Mouse (Mus musculus) mature B cell (primary cell): ENCODE results near the gene Tnr.

Experiments
- in situ Hi-C: fragments of 300-500 bp; cut with MboI; formaldehyde crosslinking; loops from 2 replicates; pipeline ENCODE4 v1.14.3; 2019

Gene Tnr

DNA sequence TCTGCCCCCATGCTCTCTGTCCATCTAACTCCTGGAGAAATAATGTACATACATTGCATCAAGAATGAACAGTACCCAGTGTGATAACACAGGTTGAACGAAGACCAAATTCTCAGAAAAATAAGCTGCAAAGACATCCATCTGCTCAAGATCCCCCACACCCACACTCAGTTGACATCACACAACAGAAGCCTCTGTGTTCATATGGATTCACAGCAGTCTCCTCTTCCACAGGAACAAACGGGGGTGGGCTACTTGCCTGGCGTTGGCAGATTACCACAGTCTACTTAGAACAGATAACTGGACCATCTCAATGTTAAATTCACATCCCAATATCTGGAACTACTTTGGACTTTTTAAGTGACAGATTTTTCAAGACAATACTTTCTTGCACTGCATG is 349.3 kb downstream of the Tnr start:
- in situ Hi-C loops = no loop called here

DNA sequence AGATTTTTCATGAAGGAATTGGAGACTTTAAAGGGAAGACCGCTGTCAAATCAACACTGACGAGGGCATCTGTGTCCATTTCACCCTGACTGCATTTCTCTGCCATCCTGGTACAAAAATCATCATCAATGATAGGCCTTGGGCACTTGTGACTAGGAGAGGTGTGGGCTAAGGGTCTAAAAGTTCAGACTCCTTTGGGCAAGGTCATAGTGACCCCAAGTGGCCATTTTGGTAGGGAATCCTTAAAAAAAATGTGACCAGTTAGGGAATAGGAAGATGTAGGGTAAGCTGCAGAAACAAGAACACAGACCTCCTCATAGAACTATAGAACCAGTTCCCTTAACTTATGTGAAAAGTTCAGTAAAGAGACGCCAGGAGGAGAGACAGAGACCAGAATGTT is 355.1 kb downstream of the Tnr start:
- in situ Hi-C loops = no loop called here

DNA sequence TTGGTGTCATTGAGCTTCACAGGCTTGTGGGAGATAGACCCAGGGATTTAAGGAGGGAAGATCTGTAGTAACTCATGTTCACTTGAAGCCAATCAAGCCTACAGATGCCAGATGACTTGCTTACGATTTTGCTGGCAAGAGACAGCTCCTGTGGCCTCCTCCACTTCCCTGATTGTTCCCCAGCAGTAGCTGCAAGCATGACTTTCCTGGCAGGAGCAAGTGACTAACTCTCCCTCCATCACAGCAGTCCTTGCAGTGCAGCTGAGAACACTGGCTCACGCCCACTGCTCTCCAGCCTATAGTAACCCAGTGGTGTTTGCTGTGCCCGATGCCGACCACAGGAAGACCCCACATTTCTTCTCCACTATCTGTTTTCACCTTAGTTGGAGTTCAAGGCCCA is 356.3 kb downstream of the Tnr start:
- in situ Hi-C loops = no loop called here

- in situ Hi-C loops = no loop called here
These were observed 361.9 kb downstream of the Tnr start for GRCm38 (mm10) chr1:159885476-159885875.

DNA sequence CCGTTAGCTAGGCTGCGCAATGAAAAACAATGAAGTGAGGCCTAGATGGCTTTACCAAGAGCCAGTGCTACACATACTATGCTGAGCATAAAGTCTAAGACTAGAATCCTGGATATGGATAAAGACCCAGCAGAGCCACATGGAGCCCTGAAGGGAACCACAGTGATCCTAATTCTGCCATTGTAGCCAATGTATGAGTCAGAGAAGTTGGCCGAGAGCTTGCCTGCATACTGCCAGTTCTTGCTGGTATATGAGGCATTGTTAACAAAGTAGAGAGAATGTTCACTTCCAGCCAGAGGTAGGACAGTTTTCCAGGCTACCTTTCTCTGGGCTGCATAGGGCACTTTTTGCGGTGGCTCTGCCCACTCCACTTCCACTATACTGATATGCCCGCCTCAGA is 365.0 kb downstream of the Tnr start:
- in situ Hi-C loops = no loop called here

- in situ Hi-C loops = no loop called here
These were observed 365.6 kb downstream of the Tnr start for GRCm38 (mm10) chr1:159889012-159889765.

DNA sequence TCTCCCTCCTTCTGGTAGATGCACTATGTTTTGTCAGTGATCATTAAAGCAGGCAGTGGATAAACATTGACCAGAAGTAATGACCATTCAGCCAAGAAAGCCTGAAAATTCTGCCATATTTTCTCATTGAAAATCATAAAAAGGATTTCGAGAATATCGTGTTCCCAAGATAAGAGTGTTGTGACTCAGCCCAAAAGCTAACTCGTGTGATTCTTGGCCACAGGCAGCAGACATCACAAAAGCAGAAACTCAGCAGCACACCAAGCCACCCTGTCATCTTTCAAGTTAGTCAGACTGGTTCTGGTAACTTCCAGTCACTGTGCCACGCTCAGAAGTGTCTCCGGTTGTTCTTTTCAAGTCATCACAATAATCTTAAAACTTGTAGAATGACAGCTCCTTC is 367.0 kb downstream of the Tnr start:
- in situ Hi-C loops = no loop called here

DNA sequence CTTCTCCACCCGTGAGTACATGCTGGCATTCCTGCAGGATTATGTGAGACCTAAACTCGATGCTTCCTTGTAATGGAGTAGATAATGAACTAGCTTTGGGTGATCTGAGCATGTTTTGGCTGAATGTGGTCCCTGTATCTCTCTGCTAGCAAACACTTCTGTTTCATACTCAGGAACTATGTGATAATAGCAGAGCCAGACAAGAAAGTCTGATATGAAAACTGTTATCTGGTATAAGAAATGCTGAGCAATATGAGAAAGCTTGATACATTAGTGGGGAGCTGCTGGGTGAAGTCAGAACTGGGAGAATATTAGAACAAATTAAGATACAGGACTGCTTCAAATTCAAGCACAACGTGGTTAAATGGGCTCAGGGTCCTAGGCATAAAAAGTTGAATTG is 371.5 kb downstream of the Tnr start:
- in situ Hi-C loops = no loop called here

- in situ Hi-C loops = no loop called here
These were observed 376.4 kb downstream of the Tnr start for GRCm38 (mm10) chr1:159899991-159900390.

GRCm38 (mm10) chr1:159900639-159901038 is 377.1 kb downstream of the Tnr start:
- in situ Hi-C loops = no loop called here

GRCm38 (mm10) chr1:159901366-159902119 is 378.0 kb downstream of the Tnr start:
- in situ Hi-C loops = no loop called here

DNA sequence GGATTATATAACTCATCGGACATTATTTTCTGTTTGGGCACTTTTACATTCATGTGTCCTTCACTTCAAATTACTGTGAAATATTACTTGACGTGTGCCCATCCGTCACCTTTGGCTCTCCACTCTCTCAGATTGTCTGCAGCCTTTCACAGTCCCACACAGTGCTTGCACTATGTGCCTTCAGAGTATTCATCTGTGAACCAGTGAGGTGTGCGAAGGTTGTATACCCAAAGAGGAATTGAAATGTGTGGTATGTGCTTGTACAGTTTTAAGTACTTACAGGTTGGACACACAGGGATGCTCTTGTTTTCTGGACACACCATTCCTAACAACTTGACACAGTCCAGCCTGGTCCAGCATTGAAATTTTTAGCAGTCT is 378.5 kb downstream of the Tnr start:
- in situ Hi-C loops = no loop called here

DNA sequence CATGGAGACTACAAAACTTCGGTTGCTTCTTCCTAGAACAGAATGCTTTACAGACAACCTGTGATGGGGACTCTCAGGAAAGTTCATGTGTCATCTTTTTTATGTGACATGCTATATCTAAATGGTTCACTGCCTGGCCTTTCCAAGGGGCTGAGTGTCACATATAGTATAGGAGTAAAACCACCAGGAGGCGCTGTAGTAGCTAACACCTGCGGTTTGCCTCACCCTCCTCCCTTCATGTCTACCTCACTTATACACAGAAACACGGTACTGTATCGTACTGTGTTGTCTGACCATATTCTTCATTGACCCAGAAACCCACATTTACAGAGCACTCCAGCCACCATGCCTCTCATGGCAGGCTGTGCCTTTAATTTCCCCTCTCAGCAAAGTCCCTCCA is 387.4 kb downstream of the Tnr start:
- in situ Hi-C loops = no loop called here

- in situ Hi-C loops = no loop called here
These were observed 391.2 kb downstream of the Tnr start for GRCm38 (mm10) chr1:159914726-159915125.

DNA sequence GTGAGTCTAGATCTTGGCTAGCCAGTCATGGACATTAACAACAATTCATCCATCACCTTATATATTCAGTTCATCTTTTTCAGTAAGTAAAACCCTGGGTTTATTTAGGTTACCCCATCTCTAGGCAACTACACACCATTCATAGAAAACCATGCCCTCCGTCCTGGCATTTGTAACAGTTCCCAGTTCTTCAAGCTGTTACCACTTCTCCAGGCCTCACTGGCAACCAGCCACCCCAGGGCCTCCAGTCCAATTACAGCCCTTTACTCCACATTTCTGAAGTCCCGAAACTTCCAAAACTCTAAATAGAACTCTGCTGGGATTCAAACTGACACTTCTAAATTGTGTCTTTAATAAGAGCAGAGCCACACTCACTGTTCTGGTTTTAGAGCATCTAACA is 397.0 kb downstream of the Tnr start:
- in situ Hi-C loops = no loop called here

DNA sequence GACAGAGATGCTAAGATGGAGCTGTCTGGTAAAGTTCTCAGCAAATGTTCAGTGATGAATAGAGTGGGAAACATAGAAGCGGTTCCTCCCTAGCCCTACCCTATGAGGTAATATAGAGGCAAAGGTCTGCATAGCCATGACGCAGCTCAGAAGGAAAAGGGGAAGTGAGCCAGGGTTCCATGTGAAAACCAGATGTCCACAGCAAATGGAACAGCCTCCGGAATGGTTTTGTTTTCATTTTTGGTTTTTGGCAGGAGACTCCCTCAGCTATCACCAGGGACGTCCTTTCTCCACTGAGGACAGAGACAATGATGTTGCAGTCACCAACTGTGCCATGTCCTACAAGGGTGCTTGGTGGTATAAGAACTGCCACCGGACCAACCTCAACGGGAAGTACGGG is 399.4 kb downstream of the Tnr start:
- in situ Hi-C loops = no loop called here

DNA sequence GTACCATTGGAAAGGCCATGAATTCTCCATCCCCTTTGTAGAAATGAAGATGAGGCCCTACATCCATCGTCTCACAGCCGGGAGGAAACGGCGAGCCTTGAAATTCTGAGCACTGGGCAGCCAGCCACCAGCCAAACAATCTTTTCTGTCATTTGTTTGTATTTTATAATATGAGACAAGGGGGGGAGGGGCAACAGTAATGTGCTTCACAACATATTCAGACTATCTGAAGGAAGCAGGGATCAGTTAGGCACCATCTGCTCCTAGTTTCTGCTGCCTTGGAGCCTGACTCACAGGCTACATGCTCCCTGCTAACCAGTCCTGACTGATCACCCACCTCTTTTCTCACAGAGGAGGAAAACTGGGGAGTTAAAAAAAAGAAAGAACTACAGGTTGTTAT is 400.5 kb downstream of the Tnr start:
- in situ Hi-C loops = no loop called here

DNA sequence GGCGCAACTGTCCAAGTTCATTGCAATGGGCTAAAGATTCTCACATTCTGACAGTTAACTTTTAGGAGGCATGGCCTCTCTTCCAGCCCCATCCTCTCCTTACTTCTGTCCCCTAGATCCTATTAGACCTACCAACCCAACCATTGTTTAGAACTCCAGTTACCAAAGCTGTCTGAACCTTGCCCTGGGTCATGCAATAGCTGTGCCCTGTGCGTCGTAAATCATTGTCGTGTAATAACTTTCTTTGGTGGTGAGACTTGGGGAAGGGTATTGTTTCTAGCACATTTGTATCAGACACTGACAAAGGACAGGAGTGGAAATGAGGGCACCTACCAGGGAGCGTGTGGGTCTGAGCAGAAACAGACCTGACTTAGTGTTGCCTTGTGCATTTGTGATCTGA is 401.1 kb downstream of the Tnr start:
- in situ Hi-C loops = no loop called here

- in situ Hi-C loops = no loop called here
These were observed 405.2 kb downstream of the Tnr start for GRCm38 (mm10) chr1:159928681-159929335.

DNA sequence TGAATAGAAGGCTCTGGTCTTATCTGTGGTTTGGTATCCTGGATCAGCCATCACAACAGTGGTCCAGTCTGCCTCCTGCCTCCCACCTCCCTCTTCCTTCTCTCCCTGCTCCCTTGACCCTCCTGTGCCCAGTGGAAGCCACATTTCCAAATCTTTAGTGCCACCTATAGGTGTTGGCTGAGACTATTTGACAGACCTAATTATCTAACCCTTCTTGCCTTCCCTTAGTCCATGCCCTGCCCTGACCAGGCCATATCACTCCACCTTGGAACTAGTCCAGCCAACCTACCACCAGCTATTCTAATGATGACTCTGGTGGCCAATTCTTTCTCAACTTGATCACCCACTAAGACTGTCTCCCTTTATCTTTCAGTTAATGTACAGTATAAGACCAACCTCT is 408.5 kb downstream of the Tnr start:
- in situ Hi-C loops = no loop called here

- in situ Hi-C loops = no loop called here
These were observed 409.0 kb downstream of the Tnr start for GRCm38 (mm10) chr1:159932598-159932997.

DNA sequence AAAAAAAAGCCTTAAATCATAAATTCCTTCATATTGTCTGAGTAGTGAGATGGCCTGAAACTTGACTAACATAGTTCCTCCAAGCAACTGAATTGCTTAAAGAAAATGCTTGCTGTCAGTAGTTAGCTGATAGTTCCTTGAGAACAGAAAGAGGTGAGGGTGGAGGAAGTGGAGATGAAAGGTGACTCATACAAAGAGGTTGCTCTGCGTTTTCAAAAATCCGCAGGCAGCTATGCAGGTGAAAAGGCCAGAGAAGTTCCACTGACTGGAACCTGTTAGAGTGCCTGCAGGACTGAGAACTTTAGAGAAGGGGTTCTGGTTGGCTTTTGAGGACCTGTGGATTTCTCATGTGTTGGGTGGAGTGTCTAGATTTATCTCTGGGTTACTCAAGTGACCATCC is 414.9 kb downstream of the Tnr start:
- in situ Hi-C loops = no loop called here

GRCm38 (mm10) chr1:159939335-159939734 is 415.8 kb downstream of the Tnr start:
- in situ Hi-C loops = no loop called here
